Mouse (Mus musculus) brain, embryonic 14.5 days (tissue): ENCODE measurements around the gene Ppdpf.

ENCODE experiments used
- CTCF ChIP-seq: fragments of 200-500 bp; IDR thresholded peaks from 2 replicates; pipeline ENCODE4 v1.5.1; 2012; ENCODE audit warnings: inconsistent platforms, mild to moderate bottlenecking, moderate library complexity, borderline replicate concordance; ENCODE audit not compliant: insufficient read depth, insufficient read length; ENCODE audit errors: extremely low read depth
- POLR2A ChIP-seq: fragments of 200-500 bp; IDR thresholded peaks from 2 replicates; pipeline ENCODE4 v1.6.1; 2012; ENCODE audit warnings: mild to moderate bottlenecking, inconsistent platforms, borderline replicate concordance; ENCODE audit not compliant: poor library complexity, insufficient read depth, insufficient read length, severe bottlenecking; ENCODE audit errors: extremely low read depth

GRCm38 (mm10) chr2:181148318-181148955 is 38.6 kb upstream of the Ppdpf start:
- TF ChIP-seq CTCF (no peak), POLR2A (no peak)
